Comparison of ENCODE assay signal across 7 mouse cellular contexts in genomic region chr17:12769380-12769921, GRCm38 (mm10). TPM values are rescaled to one million over a fixed set of nuclear protein-coding genes. Genes with fewer than 3 reads are reported as not detected.
DNase-seq lines count a peak whose midpoint lies in the region; ATAC-seq and TF ChIP-seq lines count a peak whose summit lies in the region.

Gene Igf2r, minus strand, starts transcription at chr17:12769664.

- no peaks in the 10 kb centered on the region for H3K9me3 ChIP-seq in embryonic facial prominence, embryonic 11.5 days (replicated peaks; ENCODE audit: control insufficient read depth, low read length)
- H3K9me3 ChIP-seq in limb, embryonic 11.5 days (ENCODE audit: control insufficient read depth, low read length) = no peaks in the 10 kb centered on the region
- no peaks in the 10 kb centered on the region for H3K9me3 ChIP-seq in midbrain, embryonic 13.5 days

- no peaks in the 10 kb centered on the region for H3K36me3 ChIP-seq in embryonic facial prominence, embryonic 11.5 days (replicated peaks; ENCODE audit: control insufficient read depth, insufficient read depth, low read depth, low read length)
- no peaks in the 10 kb centered on the region for H3K36me3 ChIP-seq in kidney, adult 2 months (ENCODE audit: control insufficient read depth, insufficient read depth, low read length)
- peaks cover 4% of the 10 kb centered on the region for H3K36me3 ChIP-seq in limb, embryonic 11.5 days (ENCODE audit: control insufficient read depth, insufficient read depth, low read length)
- no peaks in the 10 kb centered on the region for H3K36me3 ChIP-seq in midbrain, embryonic 13.5 days

- TF ChIP-seq POLR2A in kidney, adult 2 months (IDR thresholded peaks at IDR 0.05; ENCODE audit: low read depth, low read length) = no peak

- H3K4me3 ChIP-seq in embryonic facial prominence, embryonic 11.5 days (ENCODE audit: low read depth, low read length) = peak within 1 kb of the TSS; percentile 76
- H3K4me3 ChIP-seq in kidney, adult 2 months (ENCODE audit: insufficient read depth, low read depth, low read length) = peak within 1 kb of the TSS; percentile 90
- H3K4me3 ChIP-seq in limb, embryonic 11.5 days (ENCODE audit: low read depth, low read length) = peak within 1 kb of the TSS; percentile 69
- H3K4me3 ChIP-seq in midbrain, embryonic 13.5 days (replicated peaks) = peak within 1 kb of the TSS; percentile 87

- H3K9ac ChIP-seq in embryonic facial prominence, embryonic 11.5 days (replicated peaks; ENCODE audit: low read length) = peak within 1 kb of the TSS; percentile 85
- peak within 1 kb of the TSS; percentile 86 for H3K9ac ChIP-seq in limb, embryonic 11.5 days (ENCODE audit: low read length)
- peak within 1 kb of the TSS; percentile 90 for H3K9ac ChIP-seq in midbrain, embryonic 13.5 days (replicated peaks)

- ATAC-seq in embryonic facial prominence, embryonic 11.5 days (replicated peaks; ENCODE audit: insufficient number of reproducible peaks, low FRiP score, low TSS enrichment, low read depth) = peak; percentile 77
- peak; percentile 76 for ATAC-seq in limb, embryonic 11.5 days (ENCODE audit: insufficient number of reproducible peaks, low FRiP score, low TSS enrichment, low read depth)
- peak; percentile 93 for ATAC-seq in midbrain, embryonic 13.5 days

- peak; percentile 90 for DNase-seq in adrenal gland, postnatal 14 days
- DNase-seq in embryonic facial prominence, embryonic 11.5 days (ENCODE audit: low spot score) = peak; percentile 91
- peak; percentile 98 for DNase-seq in heart, adult 11 months
- peak; percentile 86 for DNase-seq in kidney, adult 2 months
- peak; percentile 85 for DNase-seq in limb, embryonic 11.5 days (ENCODE audit: low spot score)
- peak; percentile 63 for DNase-seq in spleen, adult 12 weeks (ENCODE audit: low spot score)

- H3K27me3 ChIP-seq in embryonic facial prominence, embryonic 11.5 days (ENCODE audit: control insufficient read depth, insufficient read depth, low read length) = no peaks in the 10 kb centered on the region
- H3K27me3 ChIP-seq in kidney, adult 2 months (replicated peaks; ENCODE audit: control insufficient read depth, insufficient read depth, low read length) = no peaks in the 10 kb centered on the region
- H3K27me3 ChIP-seq in limb, embryonic 11.5 days (ENCODE audit: control insufficient read depth, insufficient read depth, low read length) = no peaks in the 10 kb centered on the region
- peaks cover 13% of the 10 kb centered on the region; the same call in 1 of the 2 replicates for H3K27me3 ChIP-seq in midbrain, embryonic 13.5 days

- H3K4me2 ChIP-seq in embryonic facial prominence, embryonic 11.5 days (ENCODE audit: low read depth, low read length) = peak within 1 kb of the TSS; percentile 78
- peak within 1 kb of the TSS; percentile 57 for H3K4me2 ChIP-seq in limb, embryonic 11.5 days (ENCODE audit: low read depth, severe bottlenecking)
- H3K4me2 ChIP-seq in midbrain, embryonic 13.5 days (replicated peaks) = peak within 1 kb of the TSS; percentile 86

- WGBS in embryonic facial prominence, embryonic 11.5 days = 19% methylated on average over 61 of the region's 67 CpGs
- WGBS in kidney, adult 2 months = 41% methylated on average over 67 of the region's 67 CpGs
- whole genome bisulfite sequencing in limb, embryonic 11.5 days = 31% methylated on average over 64 of the region's 67 CpGs
- WGBS in midbrain, embryonic 13.5 days = 2% methylated on average over 65 of the region's 67 CpGs

- H3K4me1 ChIP-seq in embryonic facial prominence, embryonic 11.5 days (ENCODE audit: control insufficient read depth, insufficient read depth, low read length) = no peaks in the 10 kb centered on the region
- H3K4me1 ChIP-seq in kidney, adult 2 months (ENCODE audit: control insufficient read depth, insufficient read depth, low read length) = peaks cover 2% of the 10 kb centered on the region; the same call in 1 of the 2 replicates
- peaks cover 17% of the 10 kb centered on the region; the same call in 1 of the 2 replicates for H3K4me1 ChIP-seq in limb, embryonic 11.5 days (ENCODE audit: control insufficient read depth, insufficient read depth, low read length)
- peaks cover 31% of the 10 kb centered on the region for H3K4me1 ChIP-seq in midbrain, embryonic 13.5 days (replicated peaks)

- H3K27ac ChIP-seq in embryonic facial prominence, embryonic 11.5 days (replicated peaks; ENCODE audit: low read depth, low read length) = peak within 1 kb of the TSS; percentile 53
- peak within 1 kb of the TSS; percentile 58 for H3K27ac ChIP-seq in kidney, adult 2 months (ENCODE audit: insufficient read depth, low read depth, low read length)
- peak within 1 kb of the TSS; percentile 70 for H3K27ac ChIP-seq in limb, embryonic 11.5 days (replicated peaks; ENCODE audit: low read depth, low read length)
- H3K27ac ChIP-seq in midbrain, embryonic 13.5 days = peak within 1 kb of the TSS; percentile 86

- no peak for TF ChIP-seq CTCF in kidney, adult 2 months (conservative IDR thresholded peaks at IDR 0.05; ENCODE audit: insufficient read depth, insufficient read length, low read depth, low read length)

RNA-seq across cellular contexts. Expression of gene Igf2r, which starts in this region (rescaled TPM):
- total RNA-seq in adrenal gland, postnatal 14 days (2021) = 65.2 and 75.4 TPM in 2 replicates
- 19.4 and 19.6 TPM in 2 replicates for polyA plus RNA-seq in embryonic facial prominence, embryonic 11.5 days (2014; fragmentation: Nextera tagmentation; extraction: Ambion mirVana)
- 24.8 and 27.0 TPM in 2 replicates for polyA plus RNA-seq in kidney, adult 2 months (2012; rRNA removed)
- polyA plus RNA-seq in limb, embryonic 11.5 days (2014; fragmentation: Nextera tagmentation; extraction: Ambion mirVana) = 28.0 and 31.5 TPM in 2 replicates
- 11.0 and 11.2 TPM in 2 replicates for polyA plus RNA-seq in midbrain, embryonic 13.5 days (2015; fragmentation: Nextera tagmentation; extraction: Ambion mirVana)

Comparison
In these comparisons a context has a peak if more than half of its experiments do, and no peak if none do; other contexts are left out.
1. Peak in every context shown above with its lines: DNase-seq, ATAC-seq, H3K4me3 ChIP-seq and H3K27ac ChIP-seq.